Mouse (Mus musculus) erythroblast, embryonic 14.5 days (primary cell): Measurements from ENCODE around the gene 5830411N06Rik.

Source experiments
- GATA1 ChIP-seq: IDR thresholded peaks from 2 replicates; pipeline ENCODE4 v1.6.1; 2012; ENCODE audit warnings: low read length, inconsistent platforms, mixed read lengths
- TAL1 ChIP-seq: IDR thresholded peaks from 3 replicates; pipeline ENCODE4 v1.6.1; 2012; ENCODE audit warnings: low read length, inconsistent platforms, mixed read lengths

- TF ChIP-seq GATA1 (no peak), TAL1 (no peak)
Observed at GRCm38 (mm10) chr7:140208677-140209076, 38.4 kb upstream of the 5830411N06Rik start.
